Mouse (Mus musculus) liver, embryonic 18 days (tissue): Measurements from ENCODE around the gene Qrich2. TPM values are rescaled to one million over a fixed set of nuclear protein-coding genes. Genes with fewer than 3 reads are reported as not detected.

Source experiments
- polyA plus RNA-seq: library from polyadenylated mRNA; depleted of rRNA; stranded (reverse); fragments of >200 nt; gene quantifications from 2 replicates; pipeline ENCODE4 v1.2.3, GENCODE M21; 2012; rRNA removed

The Qrich2 gene
- polyA plus RNA-seq = 0.01 TPM in 1 of 2 replicates, not detected in the other

DNA sequence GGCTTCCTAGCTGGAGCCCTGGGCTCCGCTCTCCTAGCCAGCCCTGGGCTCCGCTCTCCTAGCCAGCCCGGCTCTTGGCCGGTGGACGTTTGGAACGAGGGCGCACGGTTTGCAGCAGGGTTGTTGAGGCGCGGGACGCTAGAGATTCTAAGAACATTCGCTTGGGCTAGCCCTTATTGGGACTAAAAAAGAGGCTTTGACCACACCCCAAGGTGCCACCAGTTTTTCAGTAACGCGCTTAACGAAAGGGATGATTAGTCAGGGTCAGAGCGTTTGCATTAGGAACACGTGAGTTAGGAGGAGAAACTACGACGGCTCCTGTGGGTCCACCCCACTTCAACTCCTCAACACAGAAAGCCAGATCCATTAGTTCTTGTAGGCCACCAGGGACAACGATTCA lies at the start of gene Qrich2:
Qrich2 (minus strand) TSS at position 101 of the 400 bp plus-strand sequence.

DNA sequence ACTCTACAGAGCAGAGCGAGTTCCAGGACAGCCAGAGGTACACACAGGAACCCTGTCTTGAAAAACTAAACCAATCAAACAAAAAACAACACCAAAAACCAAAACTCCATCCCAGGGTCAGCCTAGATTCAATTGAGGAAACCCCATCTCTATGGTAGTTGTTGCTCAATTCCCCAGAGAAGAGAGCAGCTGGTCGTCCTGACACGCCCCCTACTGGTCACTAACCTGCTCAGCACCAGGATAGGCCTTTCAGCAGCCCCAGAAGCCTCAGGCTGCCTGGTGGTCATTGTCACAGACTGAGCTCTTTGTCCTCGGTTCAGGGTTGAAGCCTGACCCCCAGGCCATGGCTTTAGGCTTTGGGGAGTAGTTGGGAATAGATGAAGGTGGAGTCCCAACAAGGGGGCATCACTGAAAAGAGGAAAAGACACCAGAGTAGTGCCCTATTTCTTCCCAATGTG lies 27.8 kb upstream of the Qrich2 start, which contains the start of gene Prpsap1:
Prpsap1 (minus strand) TSS at position 408 of the 458 bp plus-strand sequence.

DNA sequence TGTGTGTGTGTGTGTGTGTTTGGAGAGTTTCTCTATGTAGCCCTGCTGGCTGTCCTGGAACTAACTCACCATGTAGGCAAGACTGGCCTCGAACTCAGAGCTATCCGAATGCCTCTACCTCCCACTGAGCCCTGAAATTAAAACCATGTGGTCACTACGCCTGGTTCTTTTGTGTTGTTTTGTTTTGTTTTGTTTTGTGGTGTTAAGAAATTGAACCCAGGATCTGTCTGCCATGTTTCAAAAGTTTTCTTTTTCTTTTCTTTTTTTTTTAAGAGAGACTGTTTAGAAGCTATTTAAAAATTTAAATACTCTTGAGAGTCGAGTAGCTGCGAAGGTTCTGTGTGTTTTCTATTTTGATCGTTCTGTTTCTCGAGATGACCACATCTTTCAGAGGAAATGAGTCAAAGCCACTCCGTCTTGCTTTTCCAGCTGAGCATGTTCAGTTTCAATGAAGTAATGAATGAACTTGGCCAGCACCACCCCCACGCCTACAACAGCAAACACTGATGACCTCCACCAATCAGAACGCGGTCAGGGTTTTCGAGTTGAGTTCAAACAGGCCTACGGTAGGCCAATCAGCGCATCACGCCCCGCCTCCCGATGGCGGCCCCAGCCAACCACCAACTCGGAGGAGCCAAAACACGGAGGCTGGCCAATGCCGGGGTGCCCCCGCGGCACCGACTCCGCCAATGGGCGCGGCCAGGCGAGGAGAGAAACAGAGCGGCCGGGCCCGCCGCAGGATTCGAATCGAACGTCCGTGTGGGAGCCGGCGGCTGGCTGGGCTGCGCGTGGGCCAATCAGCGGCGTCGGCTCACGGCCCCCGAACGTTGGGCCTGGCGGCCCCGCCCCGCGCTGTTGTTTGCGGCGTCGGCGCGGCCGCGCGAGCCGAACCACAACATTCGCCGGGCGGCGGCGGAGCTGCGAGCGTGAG lies 32.4 kb downstream of the Qrich2 start, which contains the start of gene Ubald2:
Ubald2 (plus strand) TSS at position 739 of the 931 bp plus-strand sequence.

GRCm38 (mm10) chr11:116412904-116413630 lies 53.0 kb downstream of the Qrich2 start, which contains the start of gene Rnf157:
TSS of gene Rnf157 (minus strand) at chr11:116413032.

Other genes starting within 250 kb of the Qrich2 start
- gene Evpl, start 228.2 kb downstream of the Qrich2 start, polyA plus RNA-seq = 0.10 and 0.11 TPM in 2 replicates
- 34.8 and 39.9 TPM in 2 replicates for gene Srp68, start 192.0 kb downstream of the Qrich2 start, polyA plus RNA-seq
- 0.01 TPM in 1 of 2 replicates, not detected in the other for gene Galr2, start 185.3 kb downstream of the Qrich2 start, polyA plus RNA-seq
- gene Exoc7, start 159.0 kb downstream of the Qrich2 start, polyA plus RNA-seq = 10.2 and 12.0 TPM in 2 replicates
- gene Foxj1, start 130.8 kb downstream of the Qrich2 start, polyA plus RNA-seq = 0.22 TPM in 2 replicates
- 1.1 and 1.5 TPM in 2 replicates for gene Rnf157, start 53.2 kb downstream of the Qrich2 start, polyA plus RNA-seq
- gene Ubald2, start 32.1 kb downstream of the Qrich2 start, polyA plus RNA-seq = 55.8 and 59.4 TPM in 2 replicates
- 23.5 and 24.6 TPM in 2 replicates for gene Prpsap1, start 28.0 kb upstream of the Qrich2 start, polyA plus RNA-seq
- 8.3 and 9.5 TPM in 2 replicates for gene Sphk1, start 64.7 kb upstream of the Qrich2 start, polyA plus RNA-seq
- 19.3 and 22.4 TPM in 2 replicates for gene Ube2o, start 115.2 kb upstream of the Qrich2 start, polyA plus RNA-seq
- not detected in 2 replicates for gene Aanat, start 120.2 kb upstream of the Qrich2 start, polyA plus RNA-seq
- gene Rhbdf2, start 160.8 kb upstream of the Qrich2 start, polyA plus RNA-seq = 9.3 and 11.2 TPM in 2 replicates
- gene Prcd, start 187.3 kb upstream of the Qrich2 start, polyA plus RNA-seq = 0.16 and 0.19 TPM in 2 replicates
- 1.5 TPM in 2 replicates for gene Cygb, start 188.1 kb upstream of the Qrich2 start, polyA plus RNA-seq